Mouse (Mus musculus): ENCODE results near the gene Fyb2. TPM values are rescaled to one million over a fixed set of nuclear protein-coding genes. Genes with fewer than 3 reads are reported as not detected.

Fyb2 gene
- total and polyA plus RNA-seq, 3 experiments, result 0.11 TPM; not detected in 2

GRCm38 (mm10) chr4:104887486-104887885, 25.8 kb upstream of the Fyb2 start:
- Histone ChIP-seq H3K9me3 (replicated peaks) (peaks cover 56% of the 10 kb centered on the region), H3K27me3 (ENCODE audit: insufficient read depth, low read length) (no peaks in the 10 kb centered on the region), H3K4me1 (ENCODE audit: insufficient read depth, low read depth, low read length) (no peaks in the 10 kb centered on the region), H3K4me3 (ENCODE audit: low read depth, low read length) (no peak overlapping the region), H3K36me3 (replicated peaks) (no peaks in the 10 kb centered on the region)
- TF ChIP-seq TAL1 (conservative IDR thresholded peaks at IDR 0.05; ENCODE audit: low read depth, low read length), result no peak
- no peak for TF ChIP-seq GATA2 (IDR thresholded peaks at IDR 0.05; ENCODE audit: borderline replicate concordance, low read depth, low read length)
- no peak for TF ChIP-seq CTCF (IDR thresholded peaks at IDR 0.05; ENCODE audit: low read depth, low read length)
- no peak for TF ChIP-seq GATA1 (IDR thresholded peaks at IDR 0.05; ENCODE audit: borderline replicate concordance, low read length)
- TF ChIP-seq POLR2AphosphoS5 (IDR thresholded peaks at IDR 0.05; ENCODE audit: insufficient replicate concordance, low read depth, low read length), result no peak
- ATAC-seq (ENCODE audit: extremely low read depth, insufficient number of reproducible peaks, low FRiP score, poor library complexity, severe bottlenecking) (no peak), DNase-seq (ENCODE audit: low spot score) (no peak)

- no peaks in the 10 kb centered on the region for H3K36me3 ChIP-seq (replicated peaks)
- no peak for TF ChIP-seq GATA2 (IDR thresholded peaks at IDR 0.05; ENCODE audit: borderline replicate concordance, low read depth, low read length)
- no peak for TF ChIP-seq TAL1 (conservative IDR thresholded peaks at IDR 0.05; ENCODE audit: low read depth, low read length)
- no peak for TF ChIP-seq GATA1 (IDR thresholded peaks at IDR 0.05; ENCODE audit: borderline replicate concordance, low read length)
- TF ChIP-seq POLR2AphosphoS5 (IDR thresholded peaks at IDR 0.05; ENCODE audit: insufficient replicate concordance, low read depth, low read length), result no peak
- no peak for TF ChIP-seq CTCF (IDR thresholded peaks at IDR 0.05; ENCODE audit: low read depth, low read length)
- peaks cover 64% of the 10 kb centered on the region for H3K9me3 ChIP-seq (replicated peaks)
- no peak overlapping the region for H3K4me3 ChIP-seq (ENCODE audit: low read depth, low read length)
- H3K4me1 ChIP-seq (ENCODE audit: insufficient read depth, low read depth, low read length), result no peaks in the 10 kb centered on the region
- no peaks in the 10 kb centered on the region for H3K27me3 ChIP-seq (ENCODE audit: insufficient read depth, low read length)
- no peak for DNase-seq (ENCODE audit: low spot score)
- no peak for ATAC-seq (ENCODE audit: extremely low read depth, insufficient number of reproducible peaks, low FRiP score, poor library complexity, severe bottlenecking)
Observed at GRCm38 (mm10) chr4:104888499-104889262, 24.6 kb upstream of the Fyb2 start.

DNA sequence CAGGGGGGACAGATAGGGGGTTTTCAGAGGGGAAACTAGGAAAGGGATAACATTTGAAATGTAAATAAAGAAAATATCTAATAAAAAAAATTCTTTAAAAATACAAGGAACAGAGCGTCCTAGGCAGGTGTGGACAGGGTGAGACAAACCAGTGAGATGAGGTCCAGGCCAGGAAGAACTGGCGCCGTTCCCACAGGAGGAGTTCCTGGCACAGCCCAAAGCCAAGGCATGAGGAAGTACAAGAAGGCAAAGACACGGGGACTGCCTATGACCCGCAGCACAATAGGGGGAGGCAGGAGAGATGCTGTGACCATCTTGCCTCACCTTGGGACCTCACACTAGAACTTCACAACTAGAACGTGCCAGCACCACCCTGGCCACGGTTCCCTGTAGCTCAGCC, 21.5 kb upstream of the Fyb2 start:
- Histone ChIP-seq H3K4me1 (ENCODE audit: insufficient read depth, low read depth, low read length) (no peaks in the 10 kb centered on the region), H3K4me3 (ENCODE audit: low read depth, low read length) (0 out of 2 replicates have a peak overlapping the region, but pooled peaks have one; percentile 6), H3K9me3 (replicated peaks) (peaks cover 61% of the 10 kb centered on the region), H3K36me3 (replicated peaks) (no peaks in the 10 kb centered on the region), H3K27me3 (ENCODE audit: insufficient read depth, low read length) (no peaks in the 10 kb centered on the region)
- no peak for DNase-seq (ENCODE audit: low spot score)
- no peak for ATAC-seq (ENCODE audit: extremely low read depth, insufficient number of reproducible peaks, low FRiP score, poor library complexity, severe bottlenecking)
- TF ChIP-seq GATA1 (IDR thresholded peaks at IDR 0.05; ENCODE audit: borderline replicate concordance, low read length), result no peak
- TF ChIP-seq TAL1 (conservative IDR thresholded peaks at IDR 0.05; ENCODE audit: low read depth, low read length), result no peak
- TF ChIP-seq GATA2 (IDR thresholded peaks at IDR 0.05; ENCODE audit: borderline replicate concordance, low read depth, low read length), result no peak
- no peak for TF ChIP-seq POLR2AphosphoS5 (IDR thresholded peaks at IDR 0.05; ENCODE audit: insufficient replicate concordance, low read depth, low read length)
- TF ChIP-seq CTCF (IDR thresholded peaks at IDR 0.05; ENCODE audit: low read depth, low read length), result no peak

DNA sequence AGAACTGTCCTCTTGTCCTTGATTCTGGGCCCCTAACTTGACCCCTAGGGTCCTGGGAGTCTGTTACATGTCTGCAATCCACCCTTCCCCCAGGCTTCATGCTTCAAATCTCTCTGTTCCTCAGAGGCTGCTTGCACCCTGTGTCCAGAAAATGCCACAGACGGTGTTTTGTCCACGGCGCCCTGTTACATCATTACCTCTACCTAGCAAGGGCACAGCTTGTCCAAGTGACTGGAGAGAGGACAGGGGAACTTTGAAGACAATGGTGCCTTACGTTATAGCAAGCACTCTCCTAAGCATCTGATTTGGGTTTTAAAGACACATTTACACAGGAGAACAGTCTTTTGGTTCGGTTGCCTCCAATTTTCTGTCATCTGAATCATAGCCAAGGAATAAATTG, 19.7 kb upstream of the Fyb2 start:
- Histone ChIP-seq H3K27me3 (ENCODE audit: insufficient read depth, low read length) (no peaks in the 10 kb centered on the region), H3K36me3 (replicated peaks) (no peaks in the 10 kb centered on the region), H3K4me1 (ENCODE audit: insufficient read depth, low read depth, low read length) (no peaks in the 10 kb centered on the region), H3K9me3 (replicated peaks) (peaks cover 52% of the 10 kb centered on the region), H3K4me3 (ENCODE audit: low read depth, low read length) (no peak overlapping the region)
- ATAC-seq (ENCODE audit: extremely low read depth, insufficient number of reproducible peaks, low FRiP score, poor library complexity, severe bottlenecking) (no peak), DNase-seq (ENCODE audit: low spot score) (no peak)
- TF ChIP-seq POLR2AphosphoS5 (IDR thresholded peaks at IDR 0.05; ENCODE audit: insufficient replicate concordance, low read depth, low read length) (no peak), TAL1 (conservative IDR thresholded peaks at IDR 0.05; ENCODE audit: low read depth, low read length) (no peak)

GRCm38 (mm10) chr4:104894004-104894734, 19.1 kb upstream of the Fyb2 start:
- no peak for DNase-seq (ENCODE audit: low spot score)
- Histone ChIP-seq H3K4me3 (ENCODE audit: low read depth, low read length) (no peak overlapping the region), H3K4me1 (ENCODE audit: insufficient read depth, low read depth, low read length) (no peaks in the 10 kb centered on the region), H3K27me3 (ENCODE audit: insufficient read depth, low read length) (no peaks in the 10 kb centered on the region), H3K36me3 (replicated peaks) (no peaks in the 10 kb centered on the region), H3K9me3 (replicated peaks) (peaks cover 51% of the 10 kb centered on the region)
- no peak for ATAC-seq (ENCODE audit: extremely low read depth, insufficient number of reproducible peaks, low FRiP score, poor library complexity, severe bottlenecking)
- no peak for TF ChIP-seq TAL1 (conservative IDR thresholded peaks at IDR 0.05; ENCODE audit: low read depth, low read length)
- 0 out of 2 replicates have a peak, but pooled peaks have one; percentile 27 for TF ChIP-seq CTCF (IDR thresholded peaks at IDR 0.05; ENCODE audit: low read depth, low read length)

DNA sequence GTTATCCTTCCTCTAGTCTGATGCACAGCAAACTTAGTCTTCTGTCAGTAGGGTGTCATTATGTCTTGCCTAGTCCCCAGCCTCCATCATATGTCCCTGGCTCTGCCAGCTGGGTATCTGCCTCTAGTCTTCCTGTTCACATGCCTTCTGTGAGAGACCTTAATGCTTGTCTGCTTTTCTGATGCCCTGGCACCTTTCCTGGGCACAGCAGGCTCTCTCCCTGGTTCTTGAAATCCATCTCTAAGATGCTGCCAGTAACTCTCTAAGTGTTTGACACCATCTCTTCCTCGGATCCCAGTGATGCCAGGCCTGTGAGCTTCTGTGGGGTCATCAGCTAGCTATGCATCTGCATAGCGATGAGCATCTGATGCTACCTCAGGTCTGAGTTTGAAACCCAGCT, 10.4 kb upstream of the Fyb2 start:
- Histone ChIP-seq H3K4me3 (ENCODE audit: low read depth, low read length) (no peak overlapping the region), H3K4me1 (ENCODE audit: insufficient read depth, low read depth, low read length) (no peaks in the 10 kb centered on the region), H3K27me3 (ENCODE audit: insufficient read depth, low read length) (no peaks in the 10 kb centered on the region), H3K36me3 (replicated peaks) (no peaks in the 10 kb centered on the region), H3K9me3 (replicated peaks) (peaks cover 53% of the 10 kb centered on the region)
- no peak for ATAC-seq (ENCODE audit: extremely low read depth, insufficient number of reproducible peaks, low FRiP score, poor library complexity, severe bottlenecking)
- DNase-seq (ENCODE audit: low spot score), result no peak
- TF ChIP-seq POLR2AphosphoS5 (IDR thresholded peaks at IDR 0.05; ENCODE audit: insufficient replicate concordance, low read depth, low read length) (no peak), GATA1 (IDR thresholded peaks at IDR 0.05; ENCODE audit: borderline replicate concordance, low read length) (no peak), GATA2 (IDR thresholded peaks at IDR 0.05; ENCODE audit: borderline replicate concordance, low read depth, low read length) (no peak), CTCF (IDR thresholded peaks at IDR 0.05; ENCODE audit: low read depth, low read length) (no peak), TAL1 (conservative IDR thresholded peaks at IDR 0.05; ENCODE audit: low read depth, low read length) (no peak)
